Mouse (Mus musculus) forelimb bud, embryonic 11.5 days (tissue): Measurements from ENCODE around the gene Gpr162.
A peak's percentile ranks its signal among the peaks of the same experiment; 100 is the strongest.
"Not testable (repeated sequence)": the region's sequence is repeated elsewhere in the genome, so short reads cannot be mapped to it uniquely, and the experiment has no call there.

Experiments used
- DNase-seq: peaks from one replicate; pipeline ENCODE4 v3.0.0-alpha.2; 2012; ENCODE audit warnings: low read depth, low spot score

The Gpr162 gene

DNA sequence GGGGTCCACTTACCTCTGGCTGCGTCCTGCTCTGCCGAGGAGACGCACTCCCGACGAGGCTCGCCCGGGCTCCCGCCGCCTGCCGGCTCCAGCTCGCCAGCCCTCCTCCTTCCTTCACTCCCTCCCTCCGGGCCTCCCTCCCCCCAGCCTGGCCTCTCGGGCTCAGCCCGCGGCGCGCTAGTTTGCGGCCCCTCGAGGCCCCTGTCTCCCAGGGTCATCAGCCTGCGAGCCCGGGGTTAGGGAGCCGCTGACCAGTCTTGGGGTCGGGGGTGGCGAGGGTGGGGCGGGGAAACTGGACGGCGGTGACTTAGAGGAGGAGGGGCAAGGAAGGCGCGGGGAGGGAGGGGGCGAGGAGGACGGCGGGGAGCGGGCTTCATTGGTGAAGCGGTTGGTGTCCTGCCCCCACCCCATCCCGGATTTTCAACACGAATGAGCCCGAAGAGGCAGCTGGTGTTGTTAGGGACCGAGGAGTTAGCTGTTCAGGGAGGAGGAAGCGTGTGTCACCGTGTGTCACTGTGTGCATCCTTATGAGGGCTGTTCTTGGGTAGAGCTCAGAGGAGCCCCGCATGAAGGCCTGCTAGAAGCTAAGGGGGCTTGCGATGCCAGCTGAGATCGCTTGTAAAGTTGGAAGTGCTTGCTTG lies at the start of gene Gpr162:
TSS of gene Gpr162 (minus strand) at position 326 of the 641 bp plus-strand sequence.
- DNase-seq = no peak

- no peak for DNase-seq
Measured at GRCm38 (mm10) chr6:124913214-124913613, 49.4 kb upstream of the Gpr162 start.

- DNase-seq = no peak
Measured at GRCm38 (mm10) chr6:124911533-124912218, 47.9 kb upstream of the Gpr162 start, which contains the start of gene Lag3. Gene Lag3, minus strand, starts transcription at chr6:124911705.

GRCm38 (mm10) chr6:124910032-124910431 lies 46.2 kb upstream of the Gpr162 start:
- DNase-seq = no peak

GRCm38 (mm10) chr6:124907767-124908166 lies 44.0 kb upstream of the Gpr162 start:
- DNase-seq = no peak

- no peak for DNase-seq
Measured at GRCm38 (mm10) chr6:124904991-124905860, 41.4 kb upstream of the Gpr162 start.

DNA sequence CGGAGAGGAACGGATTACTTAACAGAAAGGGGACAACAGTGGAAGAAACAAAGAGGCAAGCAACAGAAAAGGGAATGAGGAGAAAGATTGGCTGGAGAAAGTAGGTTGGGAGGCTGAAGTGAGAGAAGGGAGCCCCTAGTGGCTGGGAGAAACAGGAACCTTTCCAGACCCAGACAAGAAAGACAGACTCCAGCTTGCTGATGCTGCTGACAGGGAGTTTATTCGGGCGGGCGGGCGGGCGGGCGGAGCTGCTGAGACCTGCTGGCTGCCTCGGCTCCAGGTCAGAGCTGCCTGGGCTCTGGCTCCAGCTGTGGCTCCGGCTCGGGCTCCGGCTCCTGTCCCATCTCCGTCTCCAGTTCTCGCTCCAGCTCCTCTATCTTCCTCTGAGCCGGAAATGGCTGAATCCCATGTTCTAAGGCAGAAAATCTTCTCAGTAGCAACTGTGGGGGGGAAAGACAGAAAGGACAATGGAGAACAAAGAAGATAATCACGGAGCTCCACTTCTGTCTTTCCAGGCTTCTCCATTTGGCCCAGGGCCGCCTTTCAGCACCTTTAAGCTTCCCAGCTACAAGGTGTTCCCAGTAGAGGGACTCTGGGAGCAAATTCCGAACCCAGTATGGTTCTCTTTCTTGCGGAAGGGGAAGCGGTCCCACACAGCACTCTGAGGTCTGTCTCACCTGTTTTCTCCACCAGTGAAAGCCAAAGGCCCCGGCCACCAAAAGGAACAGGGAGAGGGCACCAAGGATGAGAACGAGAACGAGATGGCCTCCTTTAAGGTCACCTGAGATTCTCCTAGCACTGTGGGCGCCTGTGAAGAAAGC lies 40.6 kb upstream of the Gpr162 start:
- peak; percentile 87 for DNase-seq

- DNase-seq = peak; percentile 95
Measured at GRCm38 (mm10) chr6:124903580-124904151, 39.9 kb upstream of the Gpr162 start.

DNA sequence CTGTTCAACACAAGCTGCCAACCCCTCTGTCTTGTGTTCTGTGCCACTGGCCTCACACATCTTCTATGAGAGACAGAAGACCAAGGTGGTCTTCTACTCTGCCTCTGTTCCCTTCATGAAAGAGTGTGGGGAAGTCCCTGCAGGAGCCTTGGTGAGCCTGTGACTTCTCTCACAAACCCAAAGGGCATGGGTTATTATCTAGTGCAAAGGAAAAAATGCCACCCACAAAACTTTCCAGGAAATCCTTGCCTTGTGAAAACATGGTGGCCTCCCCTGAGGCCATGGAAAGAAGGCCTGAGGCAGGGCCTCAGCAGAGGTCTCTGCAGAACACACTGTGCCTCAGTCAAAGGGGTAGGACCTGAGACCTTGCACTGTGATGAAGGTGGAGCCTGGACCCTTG lies 38.1 kb upstream of the Gpr162 start:
- no peak for DNase-seq

DNA sequence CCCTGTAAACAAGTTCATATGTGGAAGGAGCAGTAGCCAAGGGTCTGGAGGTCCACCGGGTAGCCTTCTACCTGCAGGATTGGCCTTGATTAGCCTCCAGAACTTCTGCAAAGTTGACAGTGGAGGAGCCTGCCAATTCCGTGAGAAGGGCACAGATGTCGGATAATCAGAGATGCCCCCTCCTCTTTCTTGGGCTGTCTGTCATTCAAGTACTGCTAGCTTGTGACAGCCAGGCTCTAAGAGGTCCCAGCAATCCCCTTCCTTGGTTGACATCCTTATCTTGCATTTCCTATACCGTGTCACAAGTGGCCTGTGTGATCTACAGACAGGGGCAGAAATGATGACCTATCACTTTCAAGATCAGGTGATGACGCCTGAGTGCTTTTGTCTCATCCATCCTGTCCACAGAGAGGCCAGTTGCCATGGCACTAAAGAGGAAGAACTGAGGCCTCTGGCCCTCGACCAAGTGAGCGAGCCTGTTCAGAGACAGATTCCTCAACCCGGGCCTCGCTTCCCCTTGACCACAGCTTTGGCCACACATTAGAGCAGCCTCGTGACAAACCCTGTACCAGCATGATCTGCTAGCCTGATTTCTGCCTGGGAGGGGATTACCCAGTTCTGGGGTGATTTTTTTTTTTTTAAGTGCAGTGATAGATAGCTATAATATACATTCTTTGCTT lies 37.2 kb upstream of the Gpr162 start:
- no peak for DNase-seq

GRCm38 (mm10) chr6:124900056-124900800 lies 36.4 kb upstream of the Gpr162 start:
- no peak for DNase-seq

DNA sequence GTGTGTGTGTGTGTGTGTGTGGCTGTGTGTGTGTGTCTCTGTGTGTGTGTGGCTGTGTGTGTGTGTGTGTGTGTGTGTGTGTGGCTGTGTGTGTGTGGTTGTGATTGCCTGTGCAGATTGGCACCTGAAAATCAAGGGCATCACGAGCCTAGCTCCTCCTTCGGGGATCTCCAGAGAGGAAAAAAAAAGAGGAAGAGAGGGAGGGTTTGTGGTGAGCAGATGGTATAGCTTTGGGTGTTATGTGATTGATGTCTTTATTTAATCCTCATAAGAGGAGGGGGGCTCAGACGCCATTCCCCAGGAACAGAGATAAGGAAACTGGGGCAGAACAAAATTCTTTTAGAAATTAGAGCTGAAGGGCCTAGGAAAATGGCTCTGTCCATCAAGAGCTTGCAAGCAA lies 34.6 kb upstream of the Gpr162 start:
- no peak for DNase-seq

- not testable (repeated sequence) for DNase-seq
Measured at GRCm38 (mm10) chr6:124894113-124894512, 30.3 kb upstream of the Gpr162 start.

GRCm38 (mm10) chr6:124890997-124891396 lies 27.2 kb upstream of the Gpr162 start:
- no peak for DNase-seq

DNA sequence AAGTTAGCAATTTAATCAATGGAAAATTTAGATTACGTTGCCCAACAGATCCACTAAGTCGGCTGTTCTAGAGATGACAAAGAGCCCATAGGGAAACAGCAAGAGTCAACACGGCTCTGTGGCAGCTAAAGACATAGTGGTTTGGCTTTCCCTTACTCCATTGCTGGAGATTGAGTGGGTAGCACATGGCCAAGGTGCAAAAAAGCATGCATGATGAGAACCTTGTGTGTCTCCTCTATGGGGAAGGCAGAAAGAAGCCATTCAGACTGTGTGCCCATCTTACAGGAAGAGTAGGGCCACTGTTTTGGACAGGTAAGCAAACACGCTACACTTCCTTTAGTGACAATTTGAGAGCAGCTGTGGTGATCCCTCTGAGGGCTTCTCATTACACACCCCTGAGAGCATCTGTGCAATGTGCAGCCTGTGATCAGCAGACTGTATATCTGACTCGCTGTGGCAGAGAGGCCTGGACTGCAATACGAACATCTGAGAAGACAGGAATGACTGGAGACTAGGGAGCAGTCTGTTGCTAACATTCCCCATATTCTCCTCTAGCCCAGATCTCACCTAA lies 24.9 kb upstream of the Gpr162 start:
- no peak for DNase-seq

- DNase-seq = no peak
Measured at GRCm38 (mm10) chr6:124887986-124888385, 24.2 kb upstream of the Gpr162 start, which contains the start of gene Cd4. Gene Cd4, minus strand, starts transcription at chr6:124888221.

DNA sequence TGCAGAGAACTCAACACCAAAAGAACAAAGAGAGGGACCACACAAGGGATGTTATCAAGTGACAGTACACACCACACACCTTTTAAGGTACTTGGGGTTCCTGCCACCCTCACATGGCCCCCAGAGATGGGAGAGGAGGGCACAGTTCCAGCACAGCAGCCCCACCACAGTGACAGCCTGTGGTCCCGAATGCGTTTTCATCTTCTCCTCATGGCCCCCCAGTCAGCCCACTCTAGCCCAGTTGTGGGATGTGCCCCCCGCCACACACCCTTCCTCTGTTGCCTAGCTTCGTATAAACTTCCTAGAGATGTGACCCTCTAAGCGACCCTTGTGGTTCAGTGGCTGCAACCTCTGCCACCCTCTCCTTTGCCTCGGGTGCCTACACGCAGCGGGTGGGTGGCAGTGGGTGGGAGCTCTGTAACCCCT lies 22.2 kb upstream of the Gpr162 start:
- no peak for DNase-seq

- no peak for DNase-seq
Measured at GRCm38 (mm10) chr6:124884714-124885500, 21.1 kb upstream of the Gpr162 start.
